Mouse (Mus musculus) heart, embryonic 12.5 days (tissue): ENCODE results near the gene Tbc1d9. TPM values are rescaled to one million over a fixed set of nuclear protein-coding genes. Genes with fewer than 3 reads are reported as not detected.

Experiments used
- ATAC-seq: fragments of 200-750 bp; cut with Nextera tagmentation; 2 replicates; pipeline ENCODE4 v1.8.0; 2017; ENCODE audit warnings: moderate TSS enrichment, moderate library complexity; ENCODE audit not compliant: insufficient number of reproducible peaks, low FRiP score
- H3K27ac ChIP-seq: fragments of 300-500 bp; sonication (generic); 2 replicates; pipeline ENCODE4 v1.5.1; 2016; ENCODE audit warnings: mild to moderate bottlenecking, moderate library complexity; ENCODE audit not compliant: poor library complexity, severe bottlenecking
- H3K27me3 ChIP-seq: fragments of 300-500 bp; sonication (generic); replicated peaks from 2 replicates; pipeline ENCODE4 v1.6.1; 2016; ENCODE audit warnings: mild to moderate bottlenecking, moderate library complexity
- H3K36me3 ChIP-seq: fragments of 300-500 bp; sonication (generic); 2 replicates; pipeline ENCODE4 v1.6.1; 2016; ENCODE audit warnings: mild to moderate bottlenecking, moderate library complexity
- H3K4me1 ChIP-seq: fragments of 300-500 bp; sonication (generic); replicated peaks from 2 replicates; pipeline ENCODE4 v1.6.1; 2016; ENCODE audit warnings: mild to moderate bottlenecking
- H3K4me2 ChIP-seq: fragments of 300-500 bp; sonication (generic); 2 replicates; pipeline ENCODE4 v1.6.1; 2016; ENCODE audit warnings: mild to moderate bottlenecking, moderate library complexity
- H3K4me3 ChIP-seq: fragments of 300-500 bp; sonication (generic); 2 replicates; pipeline ENCODE4 v1.5.1; 2016; ENCODE audit warnings: mild to moderate bottlenecking
- H3K9ac ChIP-seq: fragments of 300-500 bp; sonication (generic); 2 replicates; pipeline ENCODE4 v1.6.1; 2016; ENCODE audit warnings: mild to moderate bottlenecking, moderate library complexity
- H3K9me3 ChIP-seq: fragments of 300-500 bp; sonication (generic); replicated peaks from 2 replicates; pipeline ENCODE4 v1.6.1; 2016; ENCODE audit warnings: mild to moderate bottlenecking, moderate library complexity
- WGBS: fragments of 180-500 bp; shearing (Covaris S2); methylation state at CpG from one replicate; pipeline ENCODE4 v1.1.7; 2016; 5-methylcytosine and 5-hydroxymethylcytosine counted together
- polyA plus RNA-seq: library from polyadenylated mRNA; unstranded; fragments of >200 nt; fragmentation: Nextera tagmentation; extraction: Ambion mirVana; gene quantifications from 2 replicates; pipeline ENCODE4 v1.2.1, GENCODE M21; 2016

Tbc1d9 gene
- polyA plus RNA-seq, 1 experiment from 2014 or later = 1.4 TPM

GRCm38 (mm10) chr8:83210676-83211075 lies 45.5 kb downstream of the Tbc1d9 start:
- Histone ChIP-seq H3K4me1 (peaks cover 14% of the 10 kb centered on the region), H3K27me3 (no peaks in the 10 kb centered on the region), H3K9ac (no peak overlapping the region), H3K4me3 (no peak overlapping the region), H3K27ac (no peak overlapping the region), H3K9me3 (no peaks in the 10 kb centered on the region), H3K4me2 (no peak overlapping the region), H3K36me3 (no peaks in the 10 kb centered on the region)
- 83% methylated on average over 7 of the region's 7 CpGs for WGBS
- no peak for ATAC-seq

GRCm38 (mm10) chr8:83215065-83215464 lies 49.9 kb downstream of the Tbc1d9 start:
- H3K27ac ChIP-seq = peak overlapping the region; percentile 61
- ATAC-seq = peak; percentile 89
- WGBS = 7% methylated on average over 5 of the region's 5 CpGs

GRCm38 (mm10) chr8:83216520-83216919 lies 51.4 kb downstream of the Tbc1d9 start:
- WGBS = 91% methylated on average over 6 of the region's 6 CpGs
- Histone ChIP-seq H3K4me2 (no peak overlapping the region), H3K27me3 (no peaks in the 10 kb centered on the region), H3K36me3 (no peaks in the 10 kb centered on the region), H3K9ac (no peak overlapping the region), H3K4me3 (no peak overlapping the region), H3K4me1 (peaks cover 19% of the 10 kb centered on the region), H3K9me3 (no peaks in the 10 kb centered on the region), H3K27ac (no peak overlapping the region)
- no peak for ATAC-seq

More at GRCm38 (mm10) chr8:83215065-83215464, 49.9 kb downstream of the Tbc1d9 start:
- H3K4me3 ChIP-seq = no peak overlapping the region
- H3K36me3 ChIP-seq = no peaks in the 10 kb centered on the region
- H3K4me1 ChIP-seq = peaks cover 19% of the 10 kb centered on the region
- no peaks in the 10 kb centered on the region for H3K27me3 ChIP-seq
- no peak overlapping the region for H3K9ac ChIP-seq
- no peaks in the 10 kb centered on the region for H3K9me3 ChIP-seq
- peak overlapping the region; percentile 38 for H3K4me2 ChIP-seq

GRCm38 (mm10) chr8:83217196-83217595 lies 52.0 kb downstream of the Tbc1d9 start:
- no peak overlapping the region for H3K27ac ChIP-seq
- ATAC-seq = no peak
- WGBS = 86% methylated on average over 9 of the region's 9 CpGs
- H3K4me1 ChIP-seq = peaks cover 19% of the 10 kb centered on the region
- H3K4me2 ChIP-seq = no peak overlapping the region
- H3K9ac ChIP-seq = no peak overlapping the region
- no peaks in the 10 kb centered on the region for H3K9me3 ChIP-seq
- H3K27me3 ChIP-seq = no peaks in the 10 kb centered on the region
- no peaks in the 10 kb centered on the region for H3K36me3 ChIP-seq
- no peak overlapping the region for H3K4me3 ChIP-seq

GRCm38 (mm10) chr8:83217891-83218290 lies 52.7 kb downstream of the Tbc1d9 start:
- WGBS = 89% methylated on average over 2 of the region's 2 CpGs
- Histone ChIP-seq H3K9ac (no peak overlapping the region), H3K4me2 (no peak overlapping the region), H3K4me3 (no peak overlapping the region), H3K27ac (no peak overlapping the region), H3K27me3 (no peaks in the 10 kb centered on the region), H3K36me3 (no peaks in the 10 kb centered on the region), H3K9me3 (no peaks in the 10 kb centered on the region), H3K4me1 (peaks cover 19% of the 10 kb centered on the region)
- ATAC-seq = no peak

GRCm38 (mm10) chr8:83219392-83219791 lies 54.2 kb downstream of the Tbc1d9 start:
- Histone ChIP-seq H3K4me3 (no peak overlapping the region), H3K27me3 (no peaks in the 10 kb centered on the region), H3K9me3 (no peaks in the 10 kb centered on the region), H3K36me3 (no peaks in the 10 kb centered on the region), H3K9ac (no peak overlapping the region), H3K27ac (no peak overlapping the region), H3K4me2 (no peak overlapping the region), H3K4me1 (peaks cover 19% of the 10 kb centered on the region)
- 86% methylated on average over 8 of the region's 8 CpGs for WGBS
- no peak for ATAC-seq

GRCm38 (mm10) chr8:83220746-83221145 lies 55.6 kb downstream of the Tbc1d9 start:
- Histone ChIP-seq H3K36me3 (no peaks in the 10 kb centered on the region), H3K9me3 (no peaks in the 10 kb centered on the region), H3K27ac (no peak overlapping the region), H3K9ac (no peak overlapping the region), H3K4me3 (no peak overlapping the region), H3K27me3 (no peaks in the 10 kb centered on the region), H3K4me2 (no peak overlapping the region), H3K4me1 (peaks cover 8% of the 10 kb centered on the region)
- ATAC-seq = no peak
- 75% methylated on average over 3 of the region's 3 CpGs for WGBS

GRCm38 (mm10) chr8:83224754-83225416 lies 59.7 kb downstream of the Tbc1d9 start:
- H3K27ac ChIP-seq = no peak overlapping the region
- WGBS = 86% methylated on average over 5 of the region's 5 CpGs
- H3K9me3 ChIP-seq = no peaks in the 10 kb centered on the region

GRCm38 (mm10) chr8:83225598-83225997 lies 60.4 kb downstream of the Tbc1d9 start:
- Histone ChIP-seq H3K36me3 (no peaks in the 10 kb centered on the region), H3K9me3 (no peaks in the 10 kb centered on the region), H3K4me1 (no peaks in the 10 kb centered on the region), H3K4me2 (no peak overlapping the region), H3K9ac (no peak overlapping the region), H3K4me3 (no peak overlapping the region), H3K27me3 (no peaks in the 10 kb centered on the region), H3K27ac (no peak overlapping the region)
- no peak for ATAC-seq
- 85% methylated on average over 2 of the region's 2 CpGs for WGBS

More at GRCm38 (mm10) chr8:83224754-83225416, 59.7 kb downstream of the Tbc1d9 start:
- no peak overlapping the region for H3K9ac ChIP-seq
- H3K4me3 ChIP-seq = no peak overlapping the region
- H3K27me3 ChIP-seq = no peaks in the 10 kb centered on the region
- ATAC-seq = no peak
- H3K4me2 ChIP-seq = no peak overlapping the region
- no peaks in the 10 kb centered on the region for H3K36me3 ChIP-seq
- H3K4me1 ChIP-seq = no peaks in the 10 kb centered on the region

- Histone ChIP-seq H3K27ac (no peak overlapping the region), H3K36me3 (no peaks in the 10 kb centered on the region), H3K9ac (no peak overlapping the region), H3K9me3 (no peaks in the 10 kb centered on the region), H3K4me1 (no peaks in the 10 kb centered on the region), H3K4me2 (no peak overlapping the region), H3K4me3 (no peak overlapping the region), H3K27me3 (no peaks in the 10 kb centered on the region)
- WGBS = 85% methylated on average over 5 of the region's 5 CpGs
- no peak for ATAC-seq
These were observed 62.2 kb downstream of the Tbc1d9 start for GRCm38 (mm10) chr8:83227336-83227735.

- H3K4me3 ChIP-seq = no peak overlapping the region
- no peak overlapping the region for H3K27ac ChIP-seq
- H3K27me3 ChIP-seq = no peaks in the 10 kb centered on the region
- H3K9ac ChIP-seq = no peak overlapping the region
- WGBS = 90% methylated on average over 4 of the region's 4 CpGs
- no peaks in the 10 kb centered on the region for H3K4me1 ChIP-seq
- H3K4me2 ChIP-seq = no peak overlapping the region
- H3K9me3 ChIP-seq = no peaks in the 10 kb centered on the region
- ATAC-seq = no peak
- no peaks in the 10 kb centered on the region for H3K36me3 ChIP-seq
These were observed 67.9 kb downstream of the Tbc1d9 start for GRCm38 (mm10) chr8:83233099-83233498.

- H3K27me3 ChIP-seq = no peaks in the 10 kb centered on the region
- no peak overlapping the region for H3K4me2 ChIP-seq
- no peak overlapping the region for H3K9ac ChIP-seq
- no peak for ATAC-seq
- H3K4me1 ChIP-seq = peaks cover 6% of the 10 kb centered on the region; the same call in 1 of the 2 replicates
- H3K9me3 ChIP-seq = no peaks in the 10 kb centered on the region
- no peaks in the 10 kb centered on the region for H3K36me3 ChIP-seq
- no peak overlapping the region for H3K4me3 ChIP-seq
- no peak overlapping the region for H3K27ac ChIP-seq
These were observed 74.2 kb downstream of the Tbc1d9 start for GRCm38 (mm10) chr8:83239341-83239740.
